Mouse (Mus musculus): ENCODE data around the gene Golga7b.
A peak's percentile ranks its signal among the peaks of the same experiment; 100 is the strongest.

The Golga7b gene

GRCm38 (mm10) chr19:42249976-42250914 lies 2.9 kb downstream of the Golga7b start:
- no peak for DNase-seq (ENCODE audit: low spot score)

GRCm38 (mm10) chr19:42255438-42255783 lies 8.0 kb downstream of the Golga7b start:
- no peak for DNase-seq (ENCODE audit: low spot score)

GRCm38 (mm10) chr19:42255784-42256610 lies 8.6 kb downstream of the Golga7b start:
- DNase-seq (ENCODE audit: low spot score): peak; percentile 90

GRCm38 (mm10) chr19:42256611-42257240 lies 9.4 kb downstream of the Golga7b start:
- no peak for DNase-seq (ENCODE audit: low spot score)

- DNase-seq (ENCODE audit: low spot score): no peak
Observed at GRCm38 (mm10) chr19:42257241-42257635, 9.9 kb downstream of the Golga7b start.

- DNase-seq (ENCODE audit: low spot score): no peak
Observed at GRCm38 (mm10) chr19:42258031-42258430, 10.7 kb downstream of the Golga7b start.

- DNase-seq (ENCODE audit: low spot score): no peak
Observed at GRCm38 (mm10) chr19:42258596-42258995, 11.2 kb downstream of the Golga7b start.

- DNase-seq (ENCODE audit: low spot score): no peak
Observed at GRCm38 (mm10) chr19:42260486-42260885, 13.1 kb downstream of the Golga7b start.

GRCm38 (mm10) chr19:42263524-42263923 lies 16.1 kb downstream of the Golga7b start:
- no peak for DNase-seq (ENCODE audit: low spot score)

- DNase-seq (ENCODE audit: low spot score): peak; percentile 35
Observed at GRCm38 (mm10) chr19:42268337-42268736, 21.0 kb downstream of the Golga7b start.

- DNase-seq (ENCODE audit: low spot score): no peak
Observed at GRCm38 (mm10) chr19:42270119-42270518, 22.7 kb downstream of the Golga7b start.

- no peak for DNase-seq (ENCODE audit: low spot score)
Observed at GRCm38 (mm10) chr19:42271182-42271581, 23.8 kb downstream of the Golga7b start.

GRCm38 (mm10) chr19:42272003-42272963 lies 24.9 kb downstream of the Golga7b start:
- DNase-seq (ENCODE audit: low spot score): peak; percentile 57

GRCm38 (mm10) chr19:42277288-42277687 lies 29.9 kb downstream of the Golga7b start:
- DNase-seq (ENCODE audit: low spot score): no peak

GRCm38 (mm10) chr19:42278461-42278860 lies 31.1 kb downstream of the Golga7b start:
- DNase-seq (ENCODE audit: low spot score): no peak

- no peak for DNase-seq (ENCODE audit: low spot score)
Observed at GRCm38 (mm10) chr19:42279611-42280010, 32.2 kb downstream of the Golga7b start.

- DNase-seq (ENCODE audit: low spot score): no peak
Observed at GRCm38 (mm10) chr19:42284178-42284577, 36.8 kb downstream of the Golga7b start.

GRCm38 (mm10) chr19:42288361-42288760 lies 41.0 kb downstream of the Golga7b start:
- no peak for DNase-seq (ENCODE audit: low spot score)

GRCm38 (mm10) chr19:42290954-42291661 lies 43.7 kb downstream of the Golga7b start:
- no peak for DNase-seq (ENCODE audit: low spot score)

GRCm38 (mm10) chr19:42292106-42292505 lies 44.7 kb downstream of the Golga7b start:
- no peak for DNase-seq (ENCODE audit: low spot score)

- no peak for DNase-seq (ENCODE audit: low spot score)
Observed at GRCm38 (mm10) chr19:42293216-42293615, 45.8 kb downstream of the Golga7b start.

Data from yolk sac, embryonic 10.5 days (tissue).